Mouse (Mus musculus): Measurements from ENCODE around the gene Nbea.

Gene Nbea

GRCm38 (mm10) chr3:56039494-56039893 is 144.0 kb downstream of the Nbea start:
- DNase-seq (ENCODE audit: low read depth, low spot score) = no peak

- no peak for DNase-seq (ENCODE audit: low read depth, low spot score)
Measured at GRCm38 (mm10) chr3:56034596-56034995, 148.9 kb downstream of the Nbea start.

GRCm38 (mm10) chr3:56018494-56018893 is 165.0 kb downstream of the Nbea start:
- DNase-seq (ENCODE audit: low read depth, low spot score) = no peak

DNA sequence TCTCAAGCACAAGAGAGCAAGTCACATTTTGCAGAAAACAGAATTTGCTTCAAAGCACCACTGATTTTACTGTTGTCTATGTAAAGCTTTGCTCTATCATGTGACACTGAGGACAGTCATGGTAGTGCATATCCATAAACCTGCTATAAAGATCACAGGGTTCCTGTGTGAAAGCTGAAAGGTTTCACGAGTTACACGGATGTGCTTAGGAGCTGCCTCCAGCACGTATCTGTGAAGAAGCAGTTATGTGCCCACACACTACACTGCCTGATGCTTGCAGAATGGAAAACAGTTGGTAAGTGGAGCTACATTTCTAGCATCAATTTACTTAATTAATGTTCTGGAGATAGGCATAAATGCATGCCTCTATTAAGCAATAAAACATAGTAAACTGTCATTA is 172.4 kb downstream of the Nbea start:
- DNase-seq (ENCODE audit: low read depth, low spot score) = no peak

DNA sequence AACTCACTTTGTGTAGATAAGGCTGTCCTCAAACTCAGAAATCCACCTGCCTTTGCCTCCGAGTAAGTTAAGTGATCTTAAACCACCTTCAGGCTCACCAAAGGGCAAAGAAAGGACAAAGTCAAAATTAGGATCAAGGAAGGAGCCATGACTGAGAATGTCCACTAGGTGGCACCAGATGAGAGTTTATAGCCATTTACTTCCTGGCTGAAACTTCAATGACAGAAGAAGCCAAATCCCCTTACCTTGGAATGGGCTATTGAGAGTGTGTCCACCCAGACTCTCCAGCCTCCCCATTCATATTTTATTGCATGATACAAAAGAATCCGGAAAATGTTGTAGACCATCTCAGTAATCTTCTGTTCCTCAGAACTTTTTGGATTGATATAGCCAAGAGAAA is 175.5 kb downstream of the Nbea start:
- DNase-seq (ENCODE audit: low read depth, low spot score) = peak; percentile 54

- DNase-seq (ENCODE audit: low read depth, low spot score) = peak; percentile 59
Measured at GRCm38 (mm10) chr3:56000259-56000658, 183.2 kb downstream of the Nbea start.

DNA sequence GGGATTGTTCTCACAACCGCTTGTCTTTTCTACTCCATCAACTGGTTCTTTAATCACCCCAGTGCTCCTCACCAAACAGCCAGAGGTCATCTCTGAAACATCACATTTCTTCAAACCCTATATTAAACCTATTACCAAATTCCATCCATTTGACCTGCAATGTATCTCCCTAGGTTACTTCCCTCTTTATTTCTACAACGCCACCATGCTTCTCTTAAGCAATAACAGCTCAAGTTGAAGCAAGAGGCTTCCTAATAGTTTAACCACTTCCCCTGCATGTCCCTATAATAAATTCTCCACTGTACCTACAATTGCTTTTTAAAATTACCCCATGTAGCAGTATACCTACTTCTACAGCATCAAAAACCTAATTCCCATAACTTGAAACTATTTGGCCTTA is 205.1 kb downstream of the Nbea start:
- DNase-seq (ENCODE audit: low read depth, low spot score) = no peak

- DNase-seq (ENCODE audit: low read depth, low spot score) = peak; percentile 52
Measured at GRCm38 (mm10) chr3:55976986-55977385, 206.5 kb downstream of the Nbea start.

DNA sequence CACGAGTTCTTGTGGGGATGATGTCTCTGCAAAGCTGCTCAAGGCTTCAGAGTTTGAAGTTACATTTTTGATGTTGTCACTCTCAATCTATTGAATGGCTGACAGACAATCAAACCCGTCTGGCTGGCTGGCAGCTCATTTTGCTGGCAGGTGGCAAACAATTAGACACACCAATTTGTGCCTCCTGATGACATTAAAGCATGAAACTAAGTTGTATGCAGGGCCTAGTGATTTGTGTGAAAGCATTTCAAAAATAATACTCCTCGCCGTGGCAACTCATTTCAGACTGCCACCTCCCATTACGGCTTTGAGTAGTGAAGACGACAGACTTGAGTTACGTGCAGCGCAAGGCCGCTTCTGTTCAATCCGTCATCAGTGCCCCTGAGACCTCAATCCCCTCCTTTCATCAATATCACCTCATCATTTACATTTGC is 217.8 kb downstream of the Nbea start:
- no peak for DNase-seq (ENCODE audit: low read depth, low spot score)

GRCm38 (mm10) chr3:55963032-55963431 is 220.5 kb downstream of the Nbea start:
- no peak for DNase-seq (ENCODE audit: low read depth, low spot score)

DNA sequence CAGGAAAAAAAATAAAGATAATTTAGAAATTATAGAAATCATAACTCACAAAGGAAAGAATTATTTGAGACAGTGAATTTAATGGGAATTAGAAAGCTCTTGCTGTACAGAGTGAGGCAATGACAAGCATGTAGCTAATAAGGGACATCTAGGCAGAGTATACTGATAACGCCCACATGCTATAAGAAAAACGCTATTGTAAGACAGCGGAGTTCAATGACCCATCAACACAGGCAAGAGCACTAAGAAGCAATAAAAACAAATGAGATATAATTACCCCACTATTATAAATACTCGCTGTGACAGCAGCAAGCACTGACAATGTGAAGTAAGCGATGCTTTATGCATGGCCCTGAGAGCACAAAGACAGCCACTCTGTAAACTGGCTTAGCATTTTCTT is 233.5 kb downstream of the Nbea start:
- no peak for DNase-seq (ENCODE audit: low read depth, low spot score)

GRCm38 (mm10) chr3:55949148-55949547 is 234.4 kb downstream of the Nbea start:
- DNase-seq (ENCODE audit: low read depth, low spot score) = no peak

- DNase-seq (ENCODE audit: low read depth, low spot score) = no peak
Measured at GRCm38 (mm10) chr3:55927343-55927742, 256.2 kb downstream of the Nbea start.

- DNase-seq (ENCODE audit: low read depth, low spot score) = no peak
Measured at GRCm38 (mm10) chr3:55909290-55909689, 274.2 kb downstream of the Nbea start.

DNA sequence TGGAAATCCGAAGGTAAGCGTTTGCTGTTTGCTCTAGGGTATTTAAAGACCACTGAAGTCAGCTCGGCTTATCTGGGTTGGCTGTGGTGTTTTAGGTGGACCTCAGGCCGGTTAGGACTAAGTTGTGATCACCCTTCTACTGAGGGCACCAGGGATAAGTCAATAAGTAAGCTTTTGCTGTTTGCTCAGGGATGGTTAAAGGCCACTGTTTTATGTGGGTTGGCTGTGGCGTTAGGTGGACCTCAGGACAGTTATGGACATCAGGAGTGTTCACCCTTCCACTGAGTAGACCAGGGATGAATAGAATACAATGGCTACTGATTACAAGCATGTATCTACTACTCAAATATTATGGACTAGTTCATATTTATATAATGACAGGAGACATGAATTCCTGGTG is 292.9 kb downstream of the Nbea start:
- DNase-seq (ENCODE audit: low read depth, low spot score) = no peak

- DNase-seq (ENCODE audit: low read depth, low spot score) = no peak
Measured at GRCm38 (mm10) chr3:55889227-55889626, 294.3 kb downstream of the Nbea start.

- DNase-seq (ENCODE audit: low read depth, low spot score) = no peak
Measured at GRCm38 (mm10) chr3:55887829-55888210, 295.7 kb downstream of the Nbea start.

- no peak for DNase-seq (ENCODE audit: low read depth, low spot score)
Measured at GRCm38 (mm10) chr3:55887193-55887828, 296.2 kb downstream of the Nbea start.

- no peak for DNase-seq (ENCODE audit: low read depth, low spot score)
Measured at GRCm38 (mm10) chr3:55872944-55873924, 310.3 kb downstream of the Nbea start.

DNA sequence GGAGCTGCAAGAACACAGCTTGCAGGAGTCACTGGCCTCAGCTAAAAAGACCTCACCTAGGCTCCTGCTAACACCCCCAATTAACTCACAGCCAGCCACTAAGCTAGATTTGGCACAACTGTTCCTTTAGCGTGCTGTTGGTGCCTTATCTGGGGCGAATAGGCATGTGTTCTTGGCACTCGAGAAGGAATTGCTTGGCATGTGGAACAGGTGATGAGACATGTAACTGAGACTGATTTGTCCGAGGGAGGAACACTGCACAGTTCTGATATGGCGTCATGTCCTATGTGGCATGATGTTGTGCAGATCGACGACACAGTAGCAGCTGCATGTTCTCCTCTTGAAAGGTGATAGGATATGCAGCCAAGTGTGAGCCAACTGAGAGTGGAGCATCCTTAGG is 331.0 kb downstream of the Nbea start:
- no peak for DNase-seq (ENCODE audit: low read depth, low spot score)

GRCm38 (mm10) chr3:55847115-55847514 is 336.4 kb downstream of the Nbea start:
- no peak for DNase-seq (ENCODE audit: low read depth, low spot score)

GRCm38 (mm10) chr3:55837188-55837587 is 346.3 kb downstream of the Nbea start:
- DNase-seq (ENCODE audit: low read depth, low spot score) = no peak

- DNase-seq (ENCODE audit: low read depth, low spot score) = no peak
Measured at GRCm38 (mm10) chr3:55835207-55835606, 348.3 kb downstream of the Nbea start.
